Mouse (Mus musculus): Measurements from ENCODE around the gene Mrfap1.
A peak's percentile ranks its signal among the peaks of the same experiment; 100 is the strongest.

Gene Mrfap1

DNA sequence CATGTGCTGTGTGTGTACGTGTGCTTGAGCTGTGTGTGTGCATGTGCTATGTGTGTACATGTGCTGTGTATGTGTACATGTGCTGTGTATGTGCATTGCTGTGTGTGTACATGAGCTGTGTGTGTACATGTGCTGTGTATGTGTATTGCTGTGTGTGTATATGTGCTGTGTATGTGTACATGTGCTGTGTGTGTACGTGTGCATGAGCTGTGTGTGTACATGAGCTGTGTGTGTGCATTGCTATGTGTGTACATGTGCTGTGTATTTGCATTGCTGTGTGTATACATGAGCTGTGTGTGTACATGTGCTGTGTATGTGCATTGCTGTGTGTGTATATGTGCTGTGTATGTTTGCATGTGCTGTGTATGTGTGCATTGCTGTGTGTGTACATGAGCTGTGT lies 17.1 kb downstream of the Mrfap1 start:
- DNase-seq (ENCODE audit: low spot score), result no peak

DNA sequence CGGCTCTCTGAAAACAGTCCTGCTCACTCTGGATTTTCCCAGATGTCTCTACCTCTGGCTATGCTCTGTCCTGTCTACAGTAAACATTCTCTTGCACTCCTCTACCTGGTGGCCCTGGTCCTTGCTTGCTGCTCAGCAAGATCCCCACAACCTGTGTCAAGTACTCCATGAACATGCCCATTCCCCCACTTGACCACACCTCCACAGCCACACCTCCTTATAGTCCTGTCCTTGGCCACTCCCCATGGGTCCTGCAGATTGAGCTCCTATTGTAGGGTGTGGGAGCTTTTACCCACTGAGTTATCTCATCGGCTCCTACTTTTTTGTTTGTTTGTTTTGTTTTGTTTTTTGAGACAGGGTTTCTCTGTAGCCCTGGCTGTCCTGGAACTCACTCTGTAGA lies 17.7 kb downstream of the Mrfap1 start:
- DNase-seq (ENCODE audit: low spot score), result no peak

DNA sequence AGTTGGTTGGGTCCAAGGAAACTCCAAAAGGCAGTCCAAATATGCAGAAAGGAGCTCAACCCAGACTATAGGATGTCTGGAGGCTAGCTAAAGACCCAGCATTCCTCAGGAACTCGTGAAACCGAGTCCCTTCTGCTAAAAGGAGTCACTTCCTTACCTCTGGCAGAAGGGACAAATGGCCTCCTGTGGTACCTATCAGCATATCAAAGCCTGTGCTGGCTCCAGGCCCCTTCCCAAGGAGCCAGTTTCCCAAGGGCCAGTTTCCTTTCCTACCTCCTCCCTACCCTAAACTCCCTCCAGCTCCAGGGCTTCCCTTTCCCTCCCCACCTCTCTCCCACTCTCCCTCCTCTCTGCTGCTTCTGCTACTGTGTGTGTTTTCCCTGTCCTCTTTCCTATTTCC lies 19.4 kb downstream of the Mrfap1 start:
- DNase-seq (ENCODE audit: low spot score), result no peak

DNA sequence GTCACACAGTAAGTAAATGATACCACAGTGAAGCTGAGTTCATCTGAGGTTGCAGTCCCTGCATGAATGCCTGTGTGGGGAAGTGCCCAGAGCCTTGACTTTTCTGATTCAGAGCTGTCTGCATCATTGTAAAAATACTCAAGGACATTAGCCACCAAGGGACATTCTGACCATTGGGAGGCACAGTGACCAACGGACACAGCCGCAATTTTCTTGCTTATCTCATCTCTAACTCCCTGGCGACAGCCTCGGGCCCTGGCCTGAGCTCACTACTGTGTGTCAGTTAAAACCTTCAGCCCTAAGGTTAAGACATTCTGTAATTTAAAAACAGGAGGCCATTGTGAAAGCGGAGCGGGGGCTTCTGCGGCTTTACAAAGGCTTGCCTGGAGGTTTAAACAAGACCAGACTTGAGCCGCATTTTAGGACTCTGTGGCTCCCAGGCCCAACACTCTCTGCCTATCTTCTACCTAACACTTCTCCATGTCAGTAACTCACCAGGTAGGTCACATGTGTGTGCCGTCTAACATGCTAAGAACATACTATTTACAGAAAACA lies 20.5 kb downstream of the Mrfap1 start:
- no peak for DNase-seq (ENCODE audit: low spot score)

DNA sequence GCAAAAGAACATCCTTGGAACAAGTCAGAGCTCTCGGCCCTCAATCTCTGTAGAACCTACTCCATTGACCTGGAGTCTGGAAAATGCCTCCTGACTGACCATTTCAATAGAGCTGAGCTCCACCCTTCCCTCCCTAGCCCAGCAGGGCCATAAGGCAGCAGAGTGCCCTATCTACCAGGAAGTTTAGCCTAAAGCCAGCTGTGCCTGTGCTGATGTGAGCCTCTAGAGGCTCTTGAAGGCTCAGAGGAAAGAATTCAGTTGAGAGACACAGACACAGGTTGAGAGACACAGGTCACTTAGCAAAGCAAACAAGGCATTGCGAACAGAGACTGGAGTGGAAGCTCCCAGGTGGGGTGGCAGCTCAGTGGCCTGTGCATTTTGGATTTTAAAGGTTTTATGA lies 21.3 kb downstream of the Mrfap1 start:
- no peak for DNase-seq (ENCODE audit: low spot score)

DNA sequence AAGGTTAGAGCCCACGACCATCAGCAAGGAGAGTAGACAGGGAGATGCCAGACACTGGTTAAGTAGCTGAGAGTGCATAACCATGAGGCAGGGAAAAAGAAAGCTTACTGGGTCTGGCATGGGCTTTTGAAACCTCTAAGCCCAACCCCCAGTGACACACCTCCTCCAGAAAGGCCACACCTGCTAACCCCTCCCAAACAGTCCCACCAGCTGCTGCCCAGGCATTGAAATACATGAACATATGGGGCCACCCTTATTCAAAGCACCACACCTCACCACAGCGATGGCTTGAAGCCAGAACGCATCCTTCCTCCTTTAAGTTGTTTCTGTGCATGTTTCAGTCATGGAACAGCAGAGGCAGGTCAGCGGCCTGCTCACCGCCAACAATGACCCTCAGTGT lies 24.0 kb downstream of the Mrfap1 start:
- DNase-seq (ENCODE audit: low spot score), result no peak

DNA sequence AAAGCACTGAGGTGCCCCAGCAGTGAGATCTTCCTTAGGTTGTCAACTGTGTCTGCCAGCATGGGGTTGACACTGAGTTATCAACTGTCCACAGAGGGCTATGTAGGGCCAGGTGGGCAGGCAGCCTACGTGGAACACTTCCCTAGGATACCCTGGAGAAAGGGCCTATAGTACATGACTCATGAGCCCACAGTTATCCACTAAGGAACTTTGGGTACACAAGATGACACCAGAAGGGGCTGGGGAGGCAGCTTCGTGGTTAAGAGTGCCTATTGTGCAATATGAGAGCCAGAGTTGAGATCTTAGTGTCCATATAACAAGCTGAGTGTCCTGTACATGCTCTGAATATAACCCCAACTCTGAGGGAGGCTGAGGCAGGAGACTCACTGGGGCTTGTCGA lies 27.0 kb downstream of the Mrfap1 start:
- no peak for DNase-seq (ENCODE audit: low spot score)

DNA sequence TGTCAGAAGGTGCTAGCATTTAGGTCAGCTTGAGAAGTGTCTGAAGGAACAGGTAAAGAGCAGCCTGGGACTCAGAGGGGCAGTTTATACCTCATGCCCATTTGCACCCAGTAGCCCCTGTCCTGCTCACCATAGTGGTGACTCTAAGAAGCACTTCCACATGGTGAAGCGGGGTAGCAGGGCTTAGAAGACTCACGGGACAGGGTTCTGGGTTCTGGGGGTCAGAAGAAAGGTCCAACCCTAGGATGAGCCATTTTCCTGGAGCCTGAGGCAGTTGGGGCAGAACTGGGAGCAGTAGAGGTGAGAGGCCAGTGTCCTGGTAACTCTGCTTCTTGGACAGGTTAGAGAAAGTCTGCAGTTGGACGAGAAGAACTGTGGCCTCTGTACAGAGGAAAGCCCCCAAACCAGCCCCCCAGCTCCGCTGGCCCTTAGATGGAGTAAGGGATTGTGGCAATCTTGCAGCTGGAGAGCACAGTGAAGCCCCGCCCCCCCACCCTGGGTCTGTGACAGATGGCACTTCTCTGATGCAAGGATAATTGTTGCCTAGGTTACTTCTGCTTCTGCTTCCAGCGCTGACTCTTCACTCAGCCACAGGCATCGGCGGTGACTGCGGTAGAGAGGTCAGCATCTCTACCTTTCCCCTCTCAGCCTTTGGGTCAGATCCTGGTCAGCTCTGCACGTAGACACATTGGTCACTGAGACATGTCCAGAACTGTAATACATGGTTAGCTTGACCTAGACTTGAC lies 29.4 kb downstream of the Mrfap1 start:
- no peak for DNase-seq (ENCODE audit: low spot score)

DNA sequence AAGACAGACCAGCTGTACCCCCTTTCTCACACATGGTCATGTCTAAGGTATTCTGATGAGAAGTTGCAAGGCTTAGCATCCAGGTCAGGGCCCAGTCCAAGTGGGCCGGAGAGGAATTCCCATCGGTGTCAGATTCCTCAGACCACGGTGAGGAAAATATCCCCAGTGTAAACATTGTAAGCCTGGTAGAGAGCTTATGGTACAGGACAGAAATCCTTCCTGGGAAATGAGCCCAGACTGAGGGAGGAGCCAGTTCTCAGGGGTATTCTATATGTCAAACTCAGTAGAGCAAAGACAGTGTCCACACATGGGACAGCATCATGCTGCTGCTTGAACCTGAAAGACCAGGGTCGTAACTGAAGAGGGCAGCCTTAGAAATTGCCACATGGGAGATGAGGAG lies 36.7 kb downstream of the Mrfap1 start:
- no peak for DNase-seq (ENCODE audit: low spot score)

DNA sequence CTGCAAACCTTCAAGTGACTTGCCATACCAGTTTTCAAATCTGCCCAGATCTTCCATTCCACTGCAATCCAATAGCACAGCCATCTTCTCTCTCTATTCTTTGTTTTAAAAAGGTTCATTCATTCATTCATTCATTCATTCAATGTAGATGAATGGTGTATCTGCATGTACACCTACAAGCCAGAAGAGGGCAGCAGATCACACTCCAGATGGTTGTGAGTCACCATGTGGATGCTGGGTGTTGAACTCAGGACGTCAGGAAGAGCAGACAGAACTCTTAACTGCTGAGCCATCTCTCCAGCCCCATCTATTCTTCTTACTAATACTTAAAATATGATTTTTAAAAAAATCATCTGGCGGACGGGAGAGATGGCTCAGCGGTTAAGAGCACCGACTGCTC lies 39.5 kb downstream of the Mrfap1 start:
- DNase-seq (ENCODE audit: low spot score), result no peak

DNA sequence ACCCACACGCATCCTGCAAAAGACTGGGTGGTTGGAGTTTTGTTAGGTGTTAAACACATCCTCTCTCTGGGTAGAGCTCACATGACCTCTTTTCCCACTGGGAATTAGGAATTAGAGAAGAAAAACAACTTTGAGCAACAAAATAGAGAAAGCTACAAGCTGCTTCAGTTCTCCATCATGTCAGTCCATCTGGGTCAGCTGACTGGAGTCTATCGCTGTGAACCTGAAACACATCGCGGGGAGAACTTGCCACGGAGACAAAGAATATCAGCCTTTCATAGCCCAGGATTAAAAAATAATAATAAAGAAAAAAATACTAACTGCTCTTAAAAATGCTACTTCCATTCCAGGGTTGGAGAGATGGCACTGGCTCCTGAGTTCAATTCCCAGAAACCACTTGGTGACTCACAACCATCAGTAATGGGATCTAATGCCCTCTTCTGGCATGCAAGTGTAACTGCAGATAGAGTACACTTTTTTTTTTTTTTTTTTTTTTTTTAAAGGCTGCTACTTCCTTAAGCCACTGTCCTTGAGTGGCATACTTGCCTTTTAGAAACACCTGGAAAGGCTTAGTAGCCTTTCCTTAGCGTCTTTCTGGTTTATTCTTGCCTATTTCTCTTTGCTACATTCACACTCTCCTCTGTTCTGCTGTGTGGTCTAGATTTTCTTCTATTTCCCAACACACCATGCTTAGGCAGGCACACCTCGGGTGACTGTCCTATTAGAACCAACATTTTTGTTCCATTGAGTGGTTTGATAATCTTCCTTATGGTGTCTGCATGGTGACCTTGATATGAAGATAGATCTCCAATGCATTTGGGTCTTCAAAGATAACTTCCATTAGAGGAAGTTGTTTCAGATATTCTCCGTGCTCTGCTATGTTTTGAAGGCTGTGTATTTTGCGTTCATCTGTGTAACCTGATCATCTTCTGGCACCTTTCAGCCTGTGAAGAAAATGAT lies 46.2 kb downstream of the Mrfap1 start:
- no peak for DNase-seq (ENCODE audit: low spot score)

DNA sequence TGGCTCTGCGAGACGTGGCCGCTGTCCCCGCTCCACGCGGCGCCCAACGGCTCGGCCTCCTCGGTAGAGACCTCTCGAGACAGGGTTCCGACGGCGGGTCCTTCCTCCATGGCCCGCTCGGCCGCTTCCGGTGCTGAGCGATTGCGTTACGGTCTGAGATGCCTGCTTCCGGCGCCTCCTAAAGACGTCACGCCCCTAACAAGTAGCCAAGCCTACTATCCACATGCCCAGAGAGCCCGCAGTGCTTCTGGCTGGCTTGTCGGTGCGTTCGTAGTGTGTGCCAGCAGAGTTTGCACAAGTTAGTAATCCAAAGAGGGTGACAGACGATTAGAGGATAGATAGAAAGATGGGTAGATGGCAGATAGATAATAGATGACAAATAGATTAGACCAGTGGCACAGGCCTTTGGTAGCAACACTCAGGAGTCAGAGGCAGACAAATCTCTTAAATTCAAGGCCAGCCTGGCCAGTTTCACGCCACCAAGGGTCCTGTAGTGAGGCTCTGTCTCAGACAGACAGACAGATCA lies 48.0 kb downstream of the Mrfap1 start, which contains the start of gene Bloc1s4:
Gene Bloc1s4 (minus strand): TSS at position 115 of the 526 bp plus-strand sequence.
- DNase-seq (ENCODE audit: low spot score), result peak; percentile 82

DNA sequence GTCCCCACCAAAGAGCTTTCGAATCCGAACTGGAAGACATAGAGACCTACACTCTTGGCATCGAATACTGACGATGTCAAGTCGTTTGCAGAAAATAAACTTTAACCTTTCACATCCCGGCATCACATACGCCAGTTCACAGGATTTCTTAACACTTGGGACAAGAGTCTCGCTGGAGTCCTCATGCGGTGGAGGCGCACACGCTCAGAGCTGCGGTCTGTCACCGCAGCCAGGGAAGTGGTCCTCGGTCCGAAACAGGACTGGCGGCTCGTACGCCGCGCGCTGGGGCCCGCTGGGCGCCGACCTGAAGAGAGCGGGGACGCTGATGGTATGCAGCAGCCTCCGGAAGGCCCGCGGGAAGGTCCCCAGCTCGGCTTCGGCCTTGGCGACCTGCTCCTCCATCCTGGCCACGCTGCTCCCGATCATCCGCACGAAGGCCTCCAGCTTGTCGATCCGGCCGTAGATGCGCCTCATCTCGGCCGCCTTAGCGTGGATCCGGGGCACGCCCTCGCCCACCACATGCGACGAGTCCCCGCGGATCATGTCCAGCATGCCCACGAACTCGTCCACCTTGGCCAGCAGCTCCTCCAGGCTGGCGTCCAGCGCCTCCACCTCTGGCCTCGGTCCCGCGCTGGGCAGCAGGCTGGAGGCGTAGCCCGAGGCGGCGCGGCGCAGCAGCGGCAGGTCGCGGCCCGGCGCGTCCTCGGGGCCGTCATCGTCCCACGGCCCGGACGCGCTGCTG lies 48.6 kb downstream of the Mrfap1 start:
- DNase-seq (ENCODE audit: low spot score), result no peak

DNA sequence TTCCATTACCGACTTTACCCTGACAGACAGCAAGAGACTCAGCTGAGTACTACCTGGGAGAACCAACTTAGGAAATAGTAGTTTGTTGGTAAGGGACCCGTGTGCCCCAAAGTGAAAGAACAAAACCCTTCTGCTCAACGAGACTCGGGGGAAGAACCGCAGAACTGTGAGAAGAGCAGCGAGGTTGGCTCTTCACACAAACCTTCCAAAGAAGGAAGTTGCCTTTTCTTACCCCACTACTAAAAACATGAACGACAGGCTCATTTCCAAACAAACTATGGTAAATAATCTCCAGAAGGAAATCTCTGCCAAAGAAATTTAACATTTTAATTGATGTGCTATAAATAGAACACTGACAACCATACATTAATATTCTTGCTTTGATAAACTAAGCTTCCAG lies 49.5 kb downstream of the Mrfap1 start:
- no peak for DNase-seq (ENCODE audit: low spot score)
